Mouse (Mus musculus): Measurements from ENCODE around the gene Fbxo42.

GRCm38 (mm10) chr4:141180831-141181230 is 33.1 kb downstream of the Fbxo42 start:
- TF ChIP-seq CTCF (IDR thresholded peaks at IDR 0.05 in 2 of 3, conservative IDR thresholded peaks at IDR 0.05 in 1 of 3; ENCODE audit: control insufficient read depth in 1 of 3, insufficient read depth in 1 of 3, low read depth in 2 of 3, low read length in 3 of 3, poor library complexity in 1 of 3, severe bottlenecking in 1 of 3) (no peak), USF1 (IDR thresholded peaks at IDR 0.05; ENCODE audit: low read depth, low read length) (no peak), POLR2AphosphoS5 (IDR thresholded peaks at IDR 0.05; ENCODE audit: borderline replicate concordance, low read depth, low read length) (no peak), MAFK (IDR thresholded peaks at IDR 0.05; ENCODE audit: borderline replicate concordance, low read depth, low read length) (no peak), JUND (IDR thresholded peaks at IDR 0.05; ENCODE audit: low read depth, low read length) (no peak), ZNF384 (IDR thresholded peaks at IDR 0.05; ENCODE audit: low read depth, low read length) (no peak), TCF12 (IDR thresholded peaks at IDR 0.05; ENCODE audit: low read depth, low read length) (no peak)
